Mouse (Mus musculus) heart, embryonic 11.5 days (tissue): ENCODE results near the gene Pfdn5. TPM values are rescaled to one million over a fixed set of nuclear protein-coding genes. Genes with fewer than 3 reads are reported as not detected.

Experiments
- ATAC-seq: fragments of 200-750 bp; cut with Nextera tagmentation; replicated peaks from 2 replicates; pipeline ENCODE4 v1.8.0; 2017; ENCODE audit warnings: moderate library complexity; ENCODE audit not compliant: insufficient number of reproducible peaks, low FRiP score, low TSS enrichment
- H3K27ac ChIP-seq: fragments of 300-500 bp; sonication (generic); 2 replicates; pipeline ENCODE4 v1.5.1; 2014; ENCODE audit warnings: mild to moderate bottlenecking, low read depth, low read length
- H3K27me3 ChIP-seq: fragments of 300-500 bp; sonication (generic); 2 replicates; pipeline ENCODE4 v1.6.1; 2014; ENCODE audit warnings: mild to moderate bottlenecking, low read length, mixed read lengths; ENCODE audit not compliant: control insufficient read depth, insufficient read depth
- H3K36me3 ChIP-seq: fragments of 300-500 bp; sonication (generic); 2 replicates; pipeline ENCODE4 v1.6.1; 2014; ENCODE audit warnings: mild to moderate bottlenecking, low read length, moderate library complexity, mixed read lengths; ENCODE audit not compliant: control insufficient read depth, insufficient read depth
- H3K4me1 ChIP-seq: fragments of 300-500 bp; sonication (generic); 2 replicates; pipeline ENCODE4 v1.6.1; 2014; ENCODE audit warnings: low read length; ENCODE audit not compliant: control insufficient read depth, insufficient read depth
- H3K4me2 ChIP-seq: fragments of 300-500 bp; sonication (generic); 2 replicates; pipeline ENCODE4 v1.6.1; 2014; ENCODE audit warnings: mild to moderate bottlenecking, moderate library complexity
- H3K4me3 ChIP-seq: fragments of 300-500 bp; sonication (generic); 2 replicates; pipeline ENCODE4 v1.5.1; 2014; ENCODE audit warnings: low read depth, low read length
- H3K9ac ChIP-seq: fragments of 300-500 bp; sonication (generic); 2 replicates; pipeline ENCODE4 v1.6.1; 2014; ENCODE audit warnings: mild to moderate bottlenecking, low read depth, low read length, moderate library complexity
- H3K9me3 ChIP-seq: fragments of 300-500 bp; sonication (generic); replicated peaks from 2 replicates; pipeline ENCODE4 v1.6.1; 2016; ENCODE audit warnings: low read length; ENCODE audit not compliant: control insufficient read depth
- WGBS: fragments of 180-500 bp; shearing (Covaris S2); extraction: QIAGEN DNeasy Blood & Tissue Kit; methylation state at CpG from one replicate; pipeline ENCODE4 v1.1.7; 2014; ENCODE audit not compliant: insufficient replicate concordance; 5-methylcytosine and 5-hydroxymethylcytosine counted together
- polyA plus RNA-seq: library from polyadenylated mRNA; unstranded; fragments of >200 nt; fragmentation: Nextera tagmentation; extraction: Ambion mirVana; gene quantifications from 2 replicates; pipeline ENCODE4 v1.2.1, GENCODE M21; 2014

Pfdn5 gene
- polyA plus RNA-seq = 307 and 350 TPM in 2 replicates

- H3K9ac ChIP-seq = peak within 1 kb of the TSS; percentile 70
- H3K36me3 ChIP-seq = peaks cover 9% of the 10 kb centered on the region; the same call in 1 of the 2 replicates
- under 1% methylated on average over 40 of the region's 40 CpGs for WGBS
- H3K9me3 ChIP-seq = no peaks in the 10 kb centered on the region
- H3K27me3 ChIP-seq = no peaks in the 10 kb centered on the region
- ATAC-seq = peak; percentile 75; the same call in 1 of the 2 replicates
- peak within 1 kb of the TSS; percentile 58 for H3K4me3 ChIP-seq
- peaks cover 7% of the 10 kb centered on the region for H3K4me1 ChIP-seq
- H3K4me2 ChIP-seq = peak within 1 kb of the TSS; percentile 66
- peak within 1 kb of the TSS; percentile 46; the same call in 1 of the 2 replicates for H3K27ac ChIP-seq
These were observed at the start of gene Pfdn5 for GRCm38 (mm10) chr15:102326022-102326576. TSS of gene Pfdn5 (plus strand) at chr15:102326116.

GRCm38 (mm10) chr15:102278726-102279091 is 47.2 kb upstream of the Pfdn5 start:
- H3K4me1 ChIP-seq = peaks cover 8% of the 10 kb centered on the region
- peak overlapping the region; percentile 78 for H3K9ac ChIP-seq
- H3K4me3 ChIP-seq = peak overlapping the region; percentile 91
- peak overlapping the region; percentile 88 for H3K27ac ChIP-seq
- H3K36me3 ChIP-seq = peaks cover 3% of the 10 kb centered on the region; the same call in 1 of the 2 replicates
- peak overlapping the region; percentile 97 for H3K4me2 ChIP-seq
- no peaks in the 10 kb centered on the region for H3K9me3 ChIP-seq
- WGBS = 23% methylated on average over 7 of the region's 7 CpGs
- H3K27me3 ChIP-seq = no peaks in the 10 kb centered on the region
- no peak for ATAC-seq

- Histone ChIP-seq H3K4me1 (peaks cover 8% of the 10 kb centered on the region), H3K9me3 (no peaks in the 10 kb centered on the region), H3K36me3 (peaks cover 3% of the 10 kb centered on the region; the same call in 1 of the 2 replicates), H3K27ac (peak within 1 kb of the TSS; percentile 88), H3K27me3 (no peaks in the 10 kb centered on the region), H3K4me3 (peak within 1 kb of the TSS; percentile 91), H3K4me2 (peak within 1 kb of the TSS; percentile 97), H3K9ac (peak within 1 kb of the TSS; percentile 78)
- under 1% methylated on average over 65 of the region's 65 CpGs for WGBS
- peak; percentile 96 for ATAC-seq
These were observed 46.7 kb upstream of the Pfdn5 start, which contains the start of gene Mfsd5 for GRCm38 (mm10) chr15:102279092-102279782. TSS of gene Mfsd5 (plus strand) at chr15:102279454.

- WGBS = 28% methylated on average over 13 of the region's 13 CpGs
- no peak; the same call in 1 of the 2 replicates for ATAC-seq
These were observed 46.0 kb upstream of the Pfdn5 start for GRCm38 (mm10) chr15:102279783-102280520.

GRCm38 (mm10) chr15:102280623-102281022 is 45.3 kb upstream of the Pfdn5 start:
- H3K9me3 ChIP-seq = no peaks in the 10 kb centered on the region
- peak overlapping the region; percentile 91 for H3K4me3 ChIP-seq
- H3K4me1 ChIP-seq = peaks cover 13% of the 10 kb centered on the region
- no peaks in the 10 kb centered on the region for H3K27me3 ChIP-seq
- H3K9ac ChIP-seq = peak overlapping the region; percentile 78; the same call in 1 of the 2 replicates
- 92% methylated on average over 19 of the region's 19 CpGs for WGBS
- H3K27ac ChIP-seq = no peak overlapping the region
- peak overlapping the region; percentile 97 for H3K4me2 ChIP-seq
- peaks cover 3% of the 10 kb centered on the region; the same call in 1 of the 2 replicates for H3K36me3 ChIP-seq
- ATAC-seq = no peak

More at GRCm38 (mm10) chr15:102279783-102280520, 46.0 kb upstream of the Pfdn5 start:
- peak overlapping the region; percentile 88 for H3K27ac ChIP-seq
- H3K9ac ChIP-seq = peak overlapping the region; percentile 78
- H3K9me3 ChIP-seq = no peaks in the 10 kb centered on the region
- H3K4me1 ChIP-seq = peaks cover 11% of the 10 kb centered on the region
- H3K4me2 ChIP-seq = peak overlapping the region; percentile 97
- H3K36me3 ChIP-seq = peaks cover 3% of the 10 kb centered on the region; the same call in 1 of the 2 replicates
- H3K27me3 ChIP-seq = no peaks in the 10 kb centered on the region
- H3K4me3 ChIP-seq = peak overlapping the region; percentile 91

- peaks cover 13% of the 10 kb centered on the region for H3K4me1 ChIP-seq
- no peaks in the 10 kb centered on the region for H3K9me3 ChIP-seq
- no peak overlapping the region for H3K9ac ChIP-seq
- ATAC-seq = no peak
- no peak overlapping the region for H3K4me3 ChIP-seq
- H3K27me3 ChIP-seq = no peaks in the 10 kb centered on the region
- peaks cover 3% of the 10 kb centered on the region; the same call in 1 of the 2 replicates for H3K36me3 ChIP-seq
- 68% methylated on average over 8 of the region's 8 CpGs for WGBS
- H3K4me2 ChIP-seq = no peak overlapping the region
- no peak overlapping the region for H3K27ac ChIP-seq
These were observed 43.2 kb upstream of the Pfdn5 start for GRCm38 (mm10) chr15:102282463-102283292.

GRCm38 (mm10) chr15:102283648-102284047 is 42.3 kb upstream of the Pfdn5 start:
- no peak for ATAC-seq
- no peak overlapping the region for H3K9ac ChIP-seq
- no peak overlapping the region for H3K27ac ChIP-seq
- H3K27me3 ChIP-seq = no peaks in the 10 kb centered on the region
- peaks cover 13% of the 10 kb centered on the region for H3K4me1 ChIP-seq
- H3K36me3 ChIP-seq = peaks cover 3% of the 10 kb centered on the region; the same call in 1 of the 2 replicates
- H3K4me3 ChIP-seq = no peak overlapping the region
- WGBS = 58% methylated on average over 3 of the region's 3 CpGs
- H3K9me3 ChIP-seq = no peaks in the 10 kb centered on the region
- no peak overlapping the region for H3K4me2 ChIP-seq

- H3K36me3 ChIP-seq = no peaks in the 10 kb centered on the region
- no peak overlapping the region for H3K9ac ChIP-seq
- H3K9me3 ChIP-seq = no peaks in the 10 kb centered on the region
- no peak overlapping the region for H3K4me3 ChIP-seq
- H3K27ac ChIP-seq = no peak overlapping the region
- no peak for ATAC-seq
- H3K4me1 ChIP-seq = 0 out of 2 replicates have a peak, but pooled peaks cover 5% of the 10 kb centered on the region
- no peaks in the 10 kb centered on the region for H3K27me3 ChIP-seq
- H3K4me2 ChIP-seq = no peak overlapping the region
These were observed 38.5 kb upstream of the Pfdn5 start for GRCm38 (mm10) chr15:102287395-102287794.
